Mouse (Mus musculus): Measurements from ENCODE around the gene Efna1.

The Efna1 gene

GRCm38 (mm10) chr3:89305551-89306325 is 24.8 kb upstream of the Efna1 start:
- no peak for DNase-seq

- DNase-seq = no peak
These were observed 24.2 kb upstream of the Efna1 start for GRCm38 (mm10) chr3:89305105-89305504.

- no peak for DNase-seq
These were observed 23.5 kb upstream of the Efna1 start for GRCm38 (mm10) chr3:89304440-89304839.

- DNase-seq = no peak
These were observed 19.6 kb upstream of the Efna1 start for GRCm38 (mm10) chr3:89300514-89300913.

GRCm38 (mm10) chr3:89300071-89300470 is 19.1 kb upstream of the Efna1 start:
- no peak for DNase-seq

- peak; percentile 78 for DNase-seq
These were observed 18.6 kb upstream of the Efna1 start for GRCm38 (mm10) chr3:89299499-89299898.

- no peak for DNase-seq
These were observed 18.0 kb upstream of the Efna1 start for GRCm38 (mm10) chr3:89298908-89299307.

GRCm38 (mm10) chr3:89296761-89297396 is 15.9 kb upstream of the Efna1 start:
- DNase-seq = no peak

- DNase-seq = no peak
These were observed 14.8 kb upstream of the Efna1 start for GRCm38 (mm10) chr3:89295685-89296230.

- DNase-seq = no peak
These were observed 13.3 kb upstream of the Efna1 start for GRCm38 (mm10) chr3:89294195-89294594.

GRCm38 (mm10) chr3:89293247-89293918 is 12.4 kb upstream of the Efna1 start:
- DNase-seq = no peak

- no peak for DNase-seq
These were observed 11.4 kb upstream of the Efna1 start for GRCm38 (mm10) chr3:89292303-89292702.

- DNase-seq = no peak
These were observed 10.9 kb upstream of the Efna1 start for GRCm38 (mm10) chr3:89291874-89292273.

- no peak for DNase-seq
These were observed 7.6 kb upstream of the Efna1 start for GRCm38 (mm10) chr3:89288503-89288928.

- DNase-seq = no peak
These were observed 6.3 kb upstream of the Efna1 start for GRCm38 (mm10) chr3:89287286-89287685.

- DNase-seq = no peak
These were observed 4.6 kb upstream of the Efna1 start for GRCm38 (mm10) chr3:89285526-89285925.

GRCm38 (mm10) chr3:89284261-89284660 is 3.3 kb upstream of the Efna1 start:
- no peak for DNase-seq

- DNase-seq = no peak
These were observed 1.3 kb upstream of the Efna1 start for GRCm38 (mm10) chr3:89282291-89282643.

- peak; percentile 93 for DNase-seq
These were observed 793 bp upstream of the Efna1 start for GRCm38 (mm10) chr3:89281579-89282290.

GRCm38 (mm10) chr3:89280050-89280605 is 814 bp downstream of the Efna1 start:
- peak; percentile 53 for DNase-seq

GRCm38 (mm10) chr3:89279153-89279890 is 1.6 kb downstream of the Efna1 start:
- DNase-seq = peak; percentile 88

GRCm38 (mm10) chr3:89278643-89279042 is 2.3 kb downstream of the Efna1 start:
- no peak for DNase-seq
